Mouse (Mus musculus) liver, embryonic 14.5 days (tissue): ENCODE measurements around the gene Fpr3.

Experiments
- CTCF ChIP-seq: IDR thresholded peaks from 2 replicates; pipeline ENCODE4 v1.5.1; 2016; ENCODE audit warnings: antibody characterized with exemption, low read depth, control low read depth
- EP300 ChIP-seq: IDR thresholded peaks from 2 replicates; pipeline ENCODE4 v1.6.1; 2016; ENCODE audit warnings: antibody characterized with exemption, low read depth

- no peak for TF ChIP-seq CTCF
- no peak for TF ChIP-seq EP300
These were observed 5.0 kb upstream of the Fpr3 start for GRCm38 (mm10) chr17:17882672-17883071.
